Mouse (Mus musculus) splenic B cell, adult 2 months (primary cell): Measurements from ENCODE around the gene Kdm6b.

Experiments
- DNase-seq: peaks from one replicate; pipeline ENCODE4 v3.0.0-alpha.2; 2011; ENCODE audit warnings: low read depth, low spot score
- H3K27me3 ChIP-seq: 2 replicates; pipeline ENCODE4 v1.6.1; 2012; ENCODE audit warnings: mild to moderate bottlenecking, low read length, moderate library complexity, mixed read lengths; ENCODE audit not compliant: control insufficient read depth, poor library complexity, insufficient read depth, severe bottlenecking
- H3K36me3 ChIP-seq: 2 replicates; pipeline ENCODE4 v1.6.1; 2012; ENCODE audit warnings: mild to moderate bottlenecking, low read length, moderate library complexity, mixed read lengths; ENCODE audit not compliant: control insufficient read depth, poor library complexity, insufficient read depth, severe bottlenecking

The Kdm6b gene

DNA sequence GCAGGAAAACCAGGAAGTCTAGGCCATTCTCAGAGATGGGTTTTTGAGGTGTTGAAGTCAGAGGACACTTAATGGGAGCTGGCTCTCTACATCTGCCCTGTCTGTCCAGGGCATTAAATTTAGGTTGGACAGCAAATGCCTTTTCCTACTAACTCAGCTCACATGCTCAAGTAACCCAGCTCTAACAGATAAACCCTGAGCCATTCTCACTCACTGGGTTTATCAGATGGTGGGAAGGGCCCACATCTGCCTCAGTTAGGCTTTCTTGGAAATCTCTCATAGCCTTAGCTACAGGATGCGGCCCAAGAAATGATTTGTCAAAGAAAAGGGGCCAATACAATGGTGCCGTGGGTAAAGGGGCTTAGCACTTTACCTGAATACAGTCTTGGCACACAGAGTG is 12.8 kb upstream of the Kdm6b start:
- Histone ChIP-seq H3K27me3 (no peaks in the 10 kb centered on the region), H3K36me3 (no peaks in the 10 kb centered on the region)
- no peak for DNase-seq

DNA sequence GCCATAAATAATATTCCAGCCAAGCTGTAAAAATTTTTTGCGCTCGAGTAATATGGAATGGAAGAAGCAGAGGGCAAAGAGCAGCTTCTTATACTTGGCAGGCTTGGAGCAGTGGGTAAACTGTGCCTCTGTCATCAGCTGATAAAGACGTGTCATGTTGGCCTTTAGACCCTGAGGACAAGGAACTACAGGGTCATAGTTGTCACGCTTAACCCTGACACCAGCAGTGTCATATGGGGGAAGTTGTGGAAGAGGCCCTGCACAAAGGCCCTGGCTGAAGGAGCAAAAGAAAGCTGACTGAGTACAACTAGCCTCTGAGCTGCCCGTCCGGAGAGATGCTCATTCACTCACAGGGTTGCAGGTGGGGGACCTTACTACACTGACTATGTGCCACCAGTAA is 10.4 kb upstream of the Kdm6b start:
- no peak for DNase-seq
- H3K27me3 ChIP-seq, result no peaks in the 10 kb centered on the region
- H3K36me3 ChIP-seq, result no peaks in the 10 kb centered on the region

DNA sequence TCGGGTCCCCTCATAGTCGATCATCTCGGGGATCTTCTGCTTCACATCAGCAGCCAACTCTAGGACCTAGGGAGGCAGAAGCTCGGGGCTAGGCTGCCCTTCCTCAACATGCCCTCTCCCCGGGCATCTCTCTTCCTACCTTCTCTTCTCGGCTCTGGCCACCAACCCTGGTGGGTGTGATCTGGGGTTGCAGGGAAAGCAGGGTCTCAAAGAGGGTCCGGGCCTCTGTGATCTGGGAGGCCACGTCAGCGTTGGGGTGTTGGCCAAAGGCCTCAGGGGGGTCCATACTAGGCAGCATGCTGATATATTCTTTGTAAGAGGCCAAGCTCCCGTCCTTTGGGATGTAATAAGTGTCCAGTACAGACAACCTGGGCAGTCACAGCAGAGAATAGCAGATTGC is 9.4 kb upstream of the Kdm6b start:
- H3K36me3 ChIP-seq, result no peaks in the 10 kb centered on the region
- DNase-seq, result no peak

DNA sequence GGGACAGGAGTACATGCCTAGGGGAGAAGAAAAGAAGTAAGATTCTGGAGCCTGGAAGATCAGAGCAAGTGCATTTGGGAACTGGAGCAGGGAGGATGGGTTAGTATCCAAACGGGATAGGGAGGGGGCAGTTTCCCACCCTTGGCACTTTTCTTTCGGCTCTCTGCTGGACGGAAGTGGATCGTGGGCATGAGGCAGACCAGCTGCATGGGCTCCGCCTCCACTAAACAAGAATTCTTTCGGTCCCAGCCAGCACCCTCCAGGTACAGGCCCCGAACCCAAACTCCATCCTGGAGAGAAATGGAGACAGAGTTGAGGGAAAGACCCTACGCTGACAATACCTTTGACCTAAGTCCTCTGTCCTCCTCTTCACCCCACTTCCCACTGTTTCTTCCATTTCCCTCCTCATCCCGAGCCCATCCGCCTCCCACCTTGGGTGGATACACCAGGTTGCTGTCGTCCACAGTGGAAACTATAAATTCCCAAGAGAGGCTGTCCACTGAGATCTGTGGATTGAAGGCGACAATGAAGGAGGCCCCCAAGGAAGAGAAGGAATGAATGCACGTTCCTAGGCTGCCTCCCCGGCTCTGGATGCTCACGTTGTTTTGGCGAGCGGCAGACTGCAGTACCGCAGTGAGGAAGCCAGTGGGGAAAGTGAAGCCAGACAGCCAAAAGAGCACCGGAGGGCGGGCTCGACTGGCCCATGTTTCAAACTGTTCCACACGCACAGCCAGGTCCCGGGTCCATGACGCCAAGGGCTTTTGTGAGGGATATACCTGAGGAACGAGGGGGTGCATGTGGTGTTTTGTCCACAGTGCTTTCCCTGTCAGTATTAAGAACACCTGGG is 7.9 kb upstream of the Kdm6b start:
- 0 out of 2 replicates have a peak, but pooled peaks cover 3% of the 10 kb centered on the region for H3K27me3 ChIP-seq
- peak; percentile 6 for DNase-seq
- no peaks in the 10 kb centered on the region for H3K36me3 ChIP-seq

More for the DNA sequence above, 9.4 kb upstream of the Kdm6b start:
- 0 out of 2 replicates have a peak, but pooled peaks cover under 1% of the 10 kb centered on the region for H3K27me3 ChIP-seq

DNA sequence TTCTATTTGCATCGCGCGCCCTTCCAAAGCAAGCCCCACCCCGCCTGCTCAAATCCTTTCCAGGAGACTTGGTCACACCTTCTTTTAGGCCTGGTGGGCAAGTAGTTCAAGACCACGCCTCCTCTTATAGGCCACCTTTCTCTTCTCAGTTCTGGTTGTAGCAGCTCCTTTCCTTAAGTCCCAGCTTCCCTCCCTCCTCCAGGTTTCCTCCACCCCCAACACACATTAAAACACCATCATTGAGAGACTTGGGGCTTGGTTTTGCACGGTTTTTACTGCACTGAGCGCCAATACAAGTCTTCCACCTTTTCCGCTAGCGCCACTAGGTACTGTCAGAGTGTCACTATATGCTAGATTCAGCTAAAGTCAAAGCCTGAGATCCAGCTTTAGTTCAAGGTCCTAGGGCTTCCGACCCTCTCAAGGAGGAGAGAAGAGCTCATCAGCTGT is 7.1 kb upstream of the Kdm6b start:
- H3K36me3 ChIP-seq, result no peaks in the 10 kb centered on the region
- no peak for DNase-seq
- H3K27me3 ChIP-seq, result 0 out of 2 replicates have a peak, but pooled peaks cover 3% of the 10 kb centered on the region

DNA sequence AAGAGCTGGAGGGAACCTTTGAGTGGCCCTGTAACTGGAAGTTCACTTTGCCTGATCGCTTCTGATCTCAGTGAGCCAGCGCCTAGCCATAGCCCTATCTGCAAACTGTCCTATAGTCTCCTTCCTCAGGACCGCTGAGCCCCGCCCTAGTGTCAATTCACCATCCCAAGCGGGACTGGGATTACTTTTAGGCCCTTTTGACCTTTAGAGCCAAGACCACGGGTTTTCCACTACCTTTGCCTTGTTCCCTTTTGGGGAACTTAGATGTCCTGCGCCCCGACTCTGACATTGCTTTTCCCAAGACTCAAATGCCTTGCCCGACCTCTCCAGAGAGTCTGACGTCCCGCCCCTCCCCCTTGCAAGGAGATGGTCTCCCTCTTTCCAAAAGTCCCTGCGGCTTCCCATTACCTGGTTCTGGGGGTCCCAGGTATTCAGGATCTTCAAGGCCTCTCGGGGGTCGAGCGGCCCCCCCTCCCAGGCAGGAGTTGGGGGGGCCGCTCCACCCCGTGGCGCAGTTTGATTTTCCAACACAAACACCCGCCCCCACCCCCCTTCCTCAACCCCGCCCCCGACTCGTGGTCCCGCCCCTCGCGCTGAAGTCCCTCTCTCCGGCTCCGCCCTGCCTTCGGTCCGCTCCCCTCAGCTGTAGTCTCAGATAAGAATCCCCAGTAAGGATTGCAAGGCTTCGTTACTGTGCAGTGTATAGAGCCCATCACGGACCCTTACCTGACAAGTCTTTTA is 6.5 kb upstream of the Kdm6b start:
- Histone ChIP-seq H3K27me3 (0 out of 2 replicates have a peak, but pooled peaks cover 3% of the 10 kb centered on the region), H3K36me3 (no peaks in the 10 kb centered on the region)
- DNase-seq, result peak; percentile 47

DNA sequence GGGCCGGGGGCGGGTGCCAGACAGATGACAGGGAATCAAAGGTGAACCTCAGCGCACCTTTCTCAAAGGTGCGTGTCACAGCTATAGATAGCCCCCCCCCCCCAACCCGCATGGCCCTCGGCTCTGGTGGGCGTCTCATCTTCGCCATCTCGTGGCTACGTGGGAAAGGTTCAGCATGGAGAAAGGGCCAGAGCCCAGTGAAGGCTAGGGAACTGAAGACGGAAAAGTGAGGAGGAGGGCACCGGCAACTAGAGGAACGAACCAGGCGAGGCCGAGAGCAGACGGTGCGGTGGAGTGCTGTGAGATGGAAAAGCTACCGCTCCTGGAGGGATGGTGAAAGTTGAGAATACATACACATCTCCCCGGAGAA is 6.0 kb upstream of the Kdm6b start:
- no peaks in the 10 kb centered on the region for H3K36me3 ChIP-seq
- DNase-seq, result peak; percentile 63
- 0 out of 2 replicates have a peak, but pooled peaks cover 3% of the 10 kb centered on the region for H3K27me3 ChIP-seq

DNA sequence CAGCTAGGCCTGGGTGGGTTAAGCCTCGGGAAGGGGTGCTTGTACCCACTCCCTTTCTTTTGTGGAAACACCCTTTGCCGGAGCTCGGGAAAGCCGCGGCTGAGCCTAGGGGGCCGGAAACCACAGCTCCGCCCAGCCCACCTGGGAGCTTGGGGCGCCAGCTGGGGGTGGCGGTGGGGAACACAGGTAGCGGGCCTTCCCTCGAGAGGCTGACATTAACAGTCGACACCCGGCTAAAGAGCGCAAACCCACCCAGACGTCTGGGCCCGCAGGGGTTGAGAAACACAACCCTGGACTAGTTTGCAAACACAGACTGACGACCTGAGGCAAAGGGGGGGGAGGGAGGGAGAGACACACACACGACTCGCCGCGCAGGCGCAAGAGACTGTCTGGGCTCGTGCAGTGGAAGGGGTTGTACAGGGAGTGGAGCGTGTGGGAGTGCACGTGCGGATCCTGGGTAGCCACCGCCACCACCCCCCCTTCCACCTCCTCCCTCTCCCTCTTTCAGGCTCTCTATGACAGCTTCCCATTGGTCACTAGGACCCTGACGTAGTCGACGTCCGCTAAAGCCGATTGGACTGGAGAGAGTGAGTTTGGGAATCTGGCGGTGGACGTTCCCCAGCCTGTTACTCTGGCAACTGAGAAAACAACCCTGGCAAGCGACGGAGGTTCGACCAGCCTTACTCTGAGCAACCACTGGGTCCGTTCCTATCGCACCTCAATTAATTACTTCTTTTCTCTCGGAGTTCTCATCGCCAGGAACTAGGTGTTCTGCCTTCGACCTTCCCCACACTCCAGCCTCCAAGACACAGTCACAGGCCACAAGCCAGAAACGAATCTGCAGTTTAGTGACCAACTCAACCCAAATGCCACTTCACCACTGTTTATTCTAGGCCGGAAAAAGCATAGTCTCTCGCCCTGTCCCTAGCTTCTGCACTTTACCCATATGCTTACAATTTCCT is 5.3 kb upstream of the Kdm6b start:
- Histone ChIP-seq H3K36me3 (no peaks in the 10 kb centered on the region), H3K27me3 (0 out of 2 replicates have a peak, but pooled peaks cover 3% of the 10 kb centered on the region)
- DNase-seq, result peak; percentile 89

DNA sequence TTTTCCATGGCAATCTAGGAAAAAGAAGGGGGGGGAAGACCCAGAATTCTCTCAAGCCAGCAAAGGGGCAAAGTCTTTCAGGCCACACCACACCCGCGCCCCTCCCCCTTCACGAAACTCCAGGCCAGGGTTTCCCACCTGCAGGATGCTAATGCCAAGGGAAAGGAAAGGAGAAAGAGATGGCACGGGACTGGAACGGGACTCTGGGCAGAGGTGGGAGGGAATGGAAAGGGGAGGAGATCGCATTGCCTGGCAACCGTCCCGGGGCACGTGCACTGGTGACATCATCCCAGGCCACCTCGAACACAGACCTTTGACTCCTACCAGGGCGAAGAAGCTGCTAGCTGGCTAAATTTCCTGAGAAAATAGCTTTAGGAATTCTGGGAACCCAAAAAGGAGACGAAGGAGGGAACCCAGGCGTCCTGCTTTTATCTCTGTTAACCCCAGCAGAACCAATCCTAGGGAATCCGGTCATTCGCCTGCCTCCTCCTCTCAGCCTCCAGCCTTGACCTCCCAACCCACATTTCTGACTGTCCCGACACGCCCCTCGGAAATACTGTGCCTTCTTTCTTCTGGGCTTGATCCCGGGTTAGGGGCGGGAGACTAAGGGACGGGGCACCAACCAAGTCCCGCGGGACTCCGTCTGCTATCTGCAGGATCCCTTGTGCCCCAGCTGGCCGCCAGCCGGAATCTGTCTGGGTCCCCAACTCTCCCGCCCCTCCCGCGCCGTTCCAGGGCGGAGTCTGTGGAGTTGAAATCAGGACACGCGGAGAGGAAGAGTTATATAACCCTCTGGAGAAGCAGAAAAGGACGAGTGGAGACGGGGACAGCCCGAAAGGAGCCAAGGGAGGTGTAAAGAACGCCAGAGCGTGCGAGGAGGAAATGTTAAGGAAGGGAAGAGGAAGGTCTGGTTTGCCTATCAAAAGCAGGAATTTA is 4.2 kb upstream of the Kdm6b start:
- Histone ChIP-seq H3K36me3 (no peaks in the 10 kb centered on the region), H3K27me3 (0 out of 2 replicates have a peak, but pooled peaks cover 3% of the 10 kb centered on the region)
- DNase-seq, result peak; percentile 70

DNA sequence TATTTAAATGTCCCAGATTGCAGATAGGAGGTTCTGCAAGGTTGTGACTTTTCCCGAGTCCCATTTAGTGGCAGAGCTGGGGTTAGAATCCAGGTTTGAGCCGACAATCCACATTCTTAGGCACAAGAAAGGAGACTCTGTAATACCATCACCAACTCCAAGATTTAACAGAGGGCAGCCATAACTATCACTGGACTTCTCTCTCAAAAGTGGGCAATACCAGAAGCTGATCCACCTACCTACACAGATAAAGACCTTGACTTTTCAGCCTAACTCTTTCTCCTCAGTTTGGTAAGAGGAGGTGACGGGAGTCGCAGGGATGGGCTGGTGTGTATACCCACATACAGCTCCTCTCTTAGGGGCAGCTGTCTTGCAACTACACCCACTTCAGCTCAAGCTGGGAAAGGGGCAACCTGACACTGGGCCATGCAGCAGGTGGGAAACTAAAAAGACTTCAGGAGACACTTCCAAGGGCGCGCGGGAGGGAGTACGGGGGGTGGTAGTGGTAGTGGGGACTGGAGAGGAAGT is 3.5 kb upstream of the Kdm6b start:
- DNase-seq, result peak; percentile 6
- no peaks in the 10 kb centered on the region for H3K36me3 ChIP-seq
- H3K27me3 ChIP-seq, result 0 out of 2 replicates have a peak, but pooled peaks cover 3% of the 10 kb centered on the region

DNA sequence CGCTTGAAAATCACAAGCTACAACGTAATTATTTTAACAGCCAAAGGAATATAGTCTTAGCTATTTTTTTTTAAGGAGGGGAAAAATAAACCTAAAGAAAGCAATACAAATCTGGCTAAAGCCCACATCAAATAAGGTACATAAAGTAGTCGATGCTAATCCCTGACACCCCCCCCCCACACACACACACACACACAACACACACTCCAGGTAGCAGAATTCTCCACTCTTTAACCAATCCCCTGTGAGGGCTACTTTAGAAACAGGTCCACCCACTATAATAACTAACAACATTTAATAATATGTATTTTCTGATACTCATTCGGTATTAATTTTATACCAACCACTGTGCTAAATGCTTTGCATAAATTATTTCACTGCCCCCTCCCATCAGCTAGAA is 3.0 kb upstream of the Kdm6b start:
- H3K27me3 ChIP-seq, result 0 out of 2 replicates have a peak, but pooled peaks cover 3% of the 10 kb centered on the region
- H3K36me3 ChIP-seq, result no peaks in the 10 kb centered on the region
- no peak for DNase-seq

DNA sequence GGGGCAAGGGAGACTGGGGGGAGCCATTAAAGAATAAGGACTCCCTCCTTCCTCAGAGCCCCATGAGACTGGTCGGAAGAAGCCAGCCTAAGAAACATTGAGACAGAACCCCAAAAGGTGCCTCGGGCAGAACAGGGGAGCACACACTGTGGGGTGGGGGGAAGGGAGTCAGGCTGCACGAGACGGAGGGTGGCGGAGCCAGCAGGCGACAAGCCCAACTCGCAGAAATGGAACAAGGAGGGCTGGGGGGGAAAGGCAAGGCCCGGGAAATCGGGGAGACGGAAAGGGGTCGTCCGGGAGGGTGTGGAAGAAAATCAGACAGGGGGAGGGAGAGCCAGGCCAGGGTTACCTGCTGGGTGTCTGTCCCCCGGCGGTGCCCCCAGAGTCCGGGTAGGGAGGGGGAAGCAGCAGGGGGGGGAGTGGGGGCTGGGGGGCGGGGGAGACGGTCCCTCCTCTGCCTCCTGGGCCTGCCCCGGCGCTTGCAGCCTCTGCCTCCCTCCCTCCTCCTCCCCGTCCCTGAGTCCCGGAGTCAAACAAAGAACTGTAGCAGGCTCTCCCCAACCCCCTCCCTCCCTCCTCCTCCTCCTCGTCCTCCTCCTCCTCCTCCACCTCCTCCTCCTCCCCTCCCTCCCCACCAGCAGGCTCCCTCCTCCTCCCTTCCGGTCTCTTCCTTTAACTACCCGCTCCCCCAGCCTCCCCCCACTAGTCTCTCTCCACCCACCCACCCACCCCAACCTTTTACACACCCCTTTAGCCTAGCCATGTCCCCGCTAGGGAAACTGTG is 2.4 kb upstream of the Kdm6b start:
- Histone ChIP-seq H3K36me3 (no peaks in the 10 kb centered on the region), H3K27me3 (0 out of 2 replicates have a peak, but pooled peaks cover 3% of the 10 kb centered on the region)
- DNase-seq, result peak; percentile 22

DNA sequence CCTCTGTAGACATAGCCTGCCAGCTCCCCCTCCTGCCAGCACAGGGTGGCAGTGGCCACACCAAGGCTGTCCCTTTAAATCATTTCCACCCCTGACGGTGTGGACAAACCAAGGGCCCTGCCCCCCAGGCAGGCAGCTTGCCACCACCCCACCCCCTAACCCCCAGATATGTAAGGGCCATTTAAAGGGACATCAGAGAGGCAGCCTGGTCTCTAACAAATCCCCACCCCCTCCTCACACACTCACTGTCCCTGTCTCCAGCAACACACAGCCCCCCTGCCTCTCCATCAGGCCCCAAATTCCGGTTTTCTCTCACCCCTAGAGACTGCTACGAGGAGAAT is 1.8 kb upstream of the Kdm6b start:
- Histone ChIP-seq H3K36me3 (no peaks in the 10 kb centered on the region), H3K27me3 (0 out of 2 replicates have a peak, but pooled peaks cover 3% of the 10 kb centered on the region)
- DNase-seq, result no peak
